ENCODE assay signal across 9 mouse cellular contexts in genomic region chr7:126847116-126847420, GRCm38 (mm10). TPM values are rescaled to one million over a fixed set of nuclear protein-coding genes. Genes with fewer than 3 reads are reported as not detected.
DNase-seq lines count a peak whose midpoint lies in the region; ATAC-seq and TF ChIP-seq lines count a peak whose summit lies in the region.
"Had no signal": no experiment of that assay in that cellular context is flagged by ENCODE, and none has a peak within 500 bp of the region (broad histone marks: within the 10 kb centered on the region; RNA-seq: fewer than 3 reads in every experiment).

Doc2a (plus strand) TSS chr7:126847416.

- 0 out of 2 replicates have a peak, but pooled peaks cover 6% of the 10 kb centered on the region for H3K4me1 ChIP-seq in heart, embryonic 16.5 days (ENCODE audit: control insufficient read depth, insufficient read depth, low read length)
- H3K4me1 ChIP-seq in hindbrain, embryonic 15.5 days (replicated peaks): peaks cover 24% of the 10 kb centered on the region
- H3K4me1 ChIP-seq in liver, embryonic 16.5 days (ENCODE audit: control insufficient read depth, low read depth, low read length): no peaks in the 10 kb centered on the region; the same call in 1 of the 2 replicates

- intact Hi-C loops in heart, postnatal 10 days (cut with DNase I): no loop called here

- no peak within 1 kb of the TSS for H3K27ac ChIP-seq in heart, embryonic 16.5 days (ENCODE audit: low read length)
- H3K27ac ChIP-seq in hindbrain, embryonic 15.5 days (replicated peaks): peak within 1 kb of the TSS; percentile 30; the same call in 1 of the 2 replicates
- no peak within 1 kb of the TSS for H3K27ac ChIP-seq in liver, embryonic 16.5 days (ENCODE audit: low read length)

- TF ChIP-seq CTCF in brain, embryonic 14.5 days (IDR thresholded peaks at IDR 0.05; ENCODE audit: borderline replicate concordance, extremely low read depth, insufficient read depth, insufficient read length): no peak

- no peak for DNase-seq in heart, postnatal 10 days
- DNase-seq in brain, embryonic 14.5 days (ENCODE audit: low read depth): no peak
- no peak for DNase-seq in right cerebral cortex, postnatal 14 days
- DNase-seq in urinary bladder, adult 2 months (ENCODE audit: low spot score): no peak
- DNase-seq in urinary bladder, postnatal 4 days (ENCODE audit: low spot score in 2 of 2): no peak

- no peak for ATAC-seq in heart, embryonic 16.5 days (replicated peaks; ENCODE audit: extremely low read depth, insufficient read depth, low FRiP score)
- ATAC-seq in hindbrain, embryonic 15.5 days (ENCODE audit: low FRiP score, low read depth): no peak
- no peak for ATAC-seq in liver, embryonic 16.5 days (ENCODE audit: low read depth)

- TF ChIP-seq POLR2A in brain, embryonic 14.5 days (IDR thresholded peaks at IDR 0.05; ENCODE audit: borderline replicate concordance, extremely low read depth, insufficient read depth, insufficient read length, poor library complexity, severe bottlenecking): no peak

- H3K4me2 ChIP-seq in heart, embryonic 16.5 days (ENCODE audit: low read depth, low read length): peak within 1 kb of the TSS; percentile 95
- H3K4me2 ChIP-seq in hindbrain, embryonic 15.5 days: peak within 1 kb of the TSS; percentile 95
- peak within 1 kb of the TSS; percentile 68 for H3K4me2 ChIP-seq in liver, embryonic 16.5 days (ENCODE audit: low read depth, low read length)

- peaks cover 28% of the 10 kb centered on the region for H3K27me3 ChIP-seq in heart, embryonic 16.5 days (ENCODE audit: control insufficient read depth, insufficient read depth, low read length)
- H3K27me3 ChIP-seq in hindbrain, embryonic 15.5 days: peaks cover 10% of the 10 kb centered on the region
- H3K27me3 ChIP-seq in liver, embryonic 16.5 days (ENCODE audit: control insufficient read depth, insufficient read depth, low read depth, low read length): peaks cover 43% of the 10 kb centered on the region

- H3K9ac ChIP-seq in heart, embryonic 16.5 days (ENCODE audit: low read length): peak within 1 kb of the TSS; percentile 62
- peak within 1 kb of the TSS; percentile 64 for H3K9ac ChIP-seq in hindbrain, embryonic 15.5 days
- H3K9ac ChIP-seq in liver, embryonic 16.5 days (ENCODE audit: low read depth, low read length): peak within 1 kb of the TSS; percentile 7; the same call in 1 of the 2 replicates

- peaks cover 3% of the 10 kb centered on the region for H3K36me3 ChIP-seq in heart, embryonic 16.5 days (ENCODE audit: control insufficient read depth, insufficient read depth)
- H3K36me3 ChIP-seq in hindbrain, embryonic 15.5 days: peaks cover 3% of the 10 kb centered on the region; the same call in 1 of the 2 replicates
- no peaks in the 10 kb centered on the region for H3K36me3 ChIP-seq in liver, embryonic 16.5 days (ENCODE audit: control insufficient read depth, insufficient read depth)

- peak within 1 kb of the TSS; percentile 59 for H3K4me3 ChIP-seq in heart, embryonic 16.5 days (ENCODE audit: low read length)
- peak within 1 kb of the TSS; percentile 55 for H3K4me3 ChIP-seq in hindbrain, embryonic 15.5 days
- H3K4me3 ChIP-seq in liver, embryonic 16.5 days (ENCODE audit: low read depth, low read length): peak within 1 kb of the TSS; percentile 52

- H3K9me3 ChIP-seq in heart, embryonic 16.5 days (replicated peaks; ENCODE audit: control insufficient read depth, low read length): no peaks in the 10 kb centered on the region
- no peaks in the 10 kb centered on the region for H3K9me3 ChIP-seq in hindbrain, embryonic 15.5 days
- H3K9me3 ChIP-seq in liver, embryonic 16.5 days (replicated peaks; ENCODE audit: control insufficient read depth, low read length): no peaks in the 10 kb centered on the region
- H3K9me3 ChIP-seq: G1E had no signal

- WGBS in heart, embryonic 16.5 days: 37% methylated on average over 4 of the region's 4 CpGs
- 16% methylated on average over 4 of the region's 4 CpGs for WGBS in hindbrain, embryonic 15.5 days
- WGBS in liver, embryonic 16.5 days (ENCODE audit: insufficient replicate concordance): 28% methylated on average over 4 of the region's 4 CpGs

RNA-seq across cellular contexts. Expression of gene Doc2a, which starts in this region (rescaled TPM):
- polyA plus RNA-seq in heart, embryonic 16.5 days (2015; fragmentation: Nextera tagmentation; extraction: Ambion mirVana): not detected in 2 replicates
- total RNA-seq in heart, postnatal 10 days (2021): not detected
- 11.8 and 13.2 TPM in 2 replicates for polyA plus RNA-seq in brain, embryonic 14.5 days (2012; rRNA removed)
- polyA plus RNA-seq in hindbrain, embryonic 15.5 days (2015; fragmentation: Nextera tagmentation; extraction: Ambion mirVana): 28.2 and 28.8 TPM in 2 replicates
- not detected in 2 replicates for polyA plus RNA-seq in liver, embryonic 16.5 days (2015; fragmentation: Nextera tagmentation; extraction: Ambion mirVana)
- not detected in 2 replicates for polyA plus RNA-seq in urinary bladder, adult 2 months (2012; rRNA removed)
- polyA plus RNA-seq: G1E had no signal

Comparison
In these comparisons a context has a peak if more than half of its experiments do, and no peak if none do; other contexts are left out.
1. RNA of gene Doc2a (polyA plus RNA-seq): 28.2 to 28.8 TPM in hindbrain, embryonic 15.5 days and 11.8 to 13.2 TPM in brain, embryonic 14.5 days; not detected in urinary bladder, adult 2 months, not detected in liver, embryonic 16.5 days and not detected in heart, embryonic 16.5 days; every median in the first group is over 10 times any median in the second.
2. H3K9ac ChIP-seq: peak in every context shown above with its lines; median percentile 64 in hindbrain, embryonic 15.5 days; 62 in heart, embryonic 16.5 days; 7 in liver, embryonic 16.5 days.
3. Peak in every context shown above with its lines, with median percentiles within 50 percentile points of each other: H3K4me2 ChIP-seq and H3K4me3 ChIP-seq.